Mouse (Mus musculus): ENCODE results near the gene Fgfr2.
"Not testable (repeated sequence)": the region's sequence is repeated elsewhere in the genome, so short reads cannot be mapped to it uniquely, and the experiment has no call there.

Fgfr2 gene

DNA sequence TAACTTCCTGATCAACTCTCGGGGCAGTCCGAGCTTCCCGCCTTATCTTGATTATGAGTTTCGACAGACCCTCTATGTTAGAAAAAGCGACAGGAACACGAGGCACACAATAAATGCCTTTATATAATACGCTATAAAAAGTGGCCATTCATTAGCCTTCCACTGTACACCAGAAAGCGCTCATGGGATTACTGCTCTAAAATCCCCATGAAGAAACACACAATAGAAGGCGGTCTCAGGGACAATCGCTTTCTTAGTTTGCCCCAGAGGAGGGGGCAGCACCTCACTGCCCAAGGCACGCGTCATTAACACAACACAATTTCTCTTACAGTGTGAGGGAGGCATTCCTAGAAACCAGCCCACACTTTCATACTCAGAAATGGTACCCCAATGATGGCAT lies 2954.9 kb downstream of the Fgfr2 start:
- no peak for DNase-seq (ENCODE audit: inconsistent age in 2 of 2, low spot score in 1 of 2)

DNA sequence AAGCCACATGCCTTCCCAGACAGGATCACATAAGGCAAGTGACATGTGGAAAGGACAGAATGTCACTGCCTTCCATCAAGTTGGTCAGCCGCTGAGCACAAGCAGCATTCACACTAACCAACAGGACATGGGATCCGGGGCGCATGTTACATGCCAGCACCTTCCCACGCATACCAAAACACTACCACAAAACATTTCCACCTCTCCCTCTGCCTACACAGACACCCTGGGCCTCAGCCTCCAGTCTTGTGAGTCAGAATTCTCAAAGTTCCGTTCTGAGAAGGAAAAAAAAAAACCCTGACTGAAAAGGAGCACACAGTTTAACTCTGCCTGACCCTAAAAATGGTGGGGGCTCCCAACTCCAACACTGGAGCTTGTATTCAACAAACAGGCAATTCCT lies 2955.9 kb downstream of the Fgfr2 start:
- DNase-seq (ENCODE audit: inconsistent age in 2 of 2, low spot score in 1 of 2), result no peak

DNA sequence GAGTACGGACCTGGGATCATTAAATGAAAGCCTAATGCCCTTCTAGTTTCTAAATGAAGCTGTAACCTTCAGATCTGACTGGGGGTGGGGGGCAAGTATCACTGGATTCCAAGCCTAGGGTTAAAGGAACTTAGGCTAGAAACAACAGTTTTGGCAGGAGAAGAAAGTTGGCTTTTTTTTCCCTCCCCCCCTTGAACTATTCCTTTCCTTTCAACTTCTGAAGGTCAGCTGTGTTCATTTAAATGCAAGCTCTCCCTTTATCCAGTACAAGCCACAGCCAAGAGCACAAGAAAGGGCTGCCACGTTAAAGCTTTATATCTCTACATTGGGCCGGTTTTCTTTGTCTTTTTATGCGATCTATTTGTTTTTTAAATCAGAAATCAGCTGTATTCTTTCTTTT lies 2957.0 kb downstream of the Fgfr2 start:
- peak in 1 of 2 experiments; percentile 78 for DNase-seq (ENCODE audit: inconsistent age in 2 of 2, low spot score in 1 of 2)

DNA sequence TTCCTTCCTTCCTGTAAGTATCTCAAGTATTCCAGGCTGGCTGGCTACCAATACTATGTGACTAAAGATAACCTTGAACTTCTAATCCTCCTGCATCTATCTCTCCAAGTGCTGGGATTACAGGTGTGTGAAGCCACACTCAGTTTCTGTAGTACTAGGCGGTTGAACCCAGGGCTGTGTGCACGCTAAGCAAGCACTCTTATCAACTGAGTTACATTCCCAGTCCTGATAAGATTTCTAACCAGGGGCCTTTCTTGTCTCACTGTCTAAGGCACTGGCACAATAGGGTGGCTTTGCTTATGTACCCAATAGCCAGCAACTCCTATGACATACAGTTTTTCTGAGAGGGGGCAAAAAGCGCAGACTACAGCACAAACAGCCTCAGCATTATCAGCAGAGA lies 2957.7 kb downstream of the Fgfr2 start:
- peak in 1 of 2 experiments; percentile 71 for DNase-seq (ENCODE audit: inconsistent age in 2 of 2, low spot score in 1 of 2)

DNA sequence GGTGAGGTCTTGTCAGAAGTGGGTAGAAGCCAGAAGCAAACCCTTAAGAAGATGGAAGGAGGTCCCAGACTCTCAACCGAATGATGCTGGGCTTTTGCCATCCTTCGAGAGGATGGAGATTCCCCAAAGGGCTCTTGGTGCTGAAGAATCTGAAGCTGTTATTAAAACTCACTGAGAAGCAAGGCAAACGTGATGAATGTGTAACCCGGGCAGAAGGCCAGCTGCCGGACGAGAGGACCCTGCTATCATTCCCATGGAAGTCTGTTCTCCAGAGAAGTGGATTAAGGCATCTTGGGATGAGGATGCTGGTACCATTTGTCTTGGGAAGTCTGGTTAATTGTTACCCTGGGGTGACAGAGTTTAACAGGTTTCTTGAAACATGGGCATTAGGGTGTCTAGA lies 2960.4 kb downstream of the Fgfr2 start:
- no peak for DNase-seq (ENCODE audit: inconsistent age in 2 of 2, low spot score in 1 of 2)

DNA sequence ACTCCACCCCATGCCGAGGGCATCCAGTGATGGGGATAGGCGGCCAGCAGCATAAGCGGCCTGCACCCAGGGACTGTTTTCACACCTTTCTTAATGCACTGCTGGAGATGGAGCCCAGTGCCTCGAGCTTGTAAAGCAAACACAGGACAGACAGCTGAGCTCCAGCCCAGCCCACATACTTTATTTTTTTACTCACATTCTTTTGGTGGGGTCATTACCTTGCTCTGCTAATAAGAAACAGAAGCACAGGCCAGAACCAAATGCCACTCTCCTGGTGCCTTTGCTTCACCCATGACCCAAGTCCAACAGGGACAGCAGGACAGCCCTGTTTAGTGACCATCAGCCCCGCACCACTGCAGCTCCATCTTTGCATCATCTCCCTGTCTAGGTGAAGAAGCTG lies 2961.6 kb downstream of the Fgfr2 start:
- DNase-seq (ENCODE audit: inconsistent age in 2 of 2, low spot score in 1 of 2), result no peak

DNA sequence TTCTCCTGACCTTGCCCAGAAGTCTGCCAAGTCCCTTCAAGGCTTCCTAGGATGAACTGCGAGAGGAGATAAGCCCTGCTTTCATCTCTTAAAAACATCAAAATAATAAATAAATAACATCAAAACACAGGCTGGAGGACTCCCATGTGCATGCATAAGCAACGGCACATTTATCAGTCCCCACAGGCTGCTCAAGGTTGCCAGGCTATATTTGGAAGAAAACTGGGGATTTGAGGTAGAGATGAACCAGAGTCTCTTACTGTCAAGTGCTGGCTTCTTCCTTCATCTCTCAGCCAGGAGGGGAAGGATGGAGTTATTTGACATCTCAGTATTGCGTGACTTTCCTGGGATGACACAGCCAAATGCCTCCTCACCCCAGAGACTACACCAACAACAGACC lies 2964.3 kb downstream of the Fgfr2 start:
- DNase-seq (ENCODE audit: inconsistent age in 2 of 2, low spot score in 1 of 2), result peak in 1 of 2 experiments; percentile 83

DNA sequence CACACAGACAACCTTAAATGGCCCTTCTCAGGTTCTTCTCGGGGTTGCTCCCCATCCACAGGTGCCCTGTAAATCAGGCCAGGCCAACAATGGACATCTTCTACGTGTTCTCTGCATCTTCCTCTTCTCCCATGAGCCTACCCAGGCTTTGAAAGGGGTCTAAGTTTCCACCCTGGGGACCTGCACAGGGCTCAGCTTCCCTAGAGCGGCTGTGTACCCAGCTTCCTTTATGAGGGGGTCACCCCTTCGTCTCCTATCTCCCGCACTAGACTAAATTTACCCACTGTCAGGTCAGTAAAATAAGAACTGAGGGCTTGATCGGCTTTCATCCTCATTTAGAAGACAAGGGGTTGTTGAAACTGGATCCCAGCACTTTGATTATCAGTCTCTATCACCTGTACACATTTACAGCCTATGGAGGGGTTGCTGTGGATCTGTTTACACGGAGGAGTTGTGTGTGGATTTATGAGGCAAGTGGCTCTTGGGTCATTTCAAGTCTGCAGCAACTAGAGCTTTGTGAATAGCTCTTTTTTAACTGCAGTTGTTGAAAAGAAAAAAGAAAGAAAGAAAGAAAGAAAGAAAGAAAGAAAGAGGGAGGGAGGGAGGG lies 2969.7 kb downstream of the Fgfr2 start:
- DNase-seq (ENCODE audit: inconsistent age in 2 of 2, low spot score in 1 of 2), result peak in 1 of 2 experiments; percentile 17

DNA sequence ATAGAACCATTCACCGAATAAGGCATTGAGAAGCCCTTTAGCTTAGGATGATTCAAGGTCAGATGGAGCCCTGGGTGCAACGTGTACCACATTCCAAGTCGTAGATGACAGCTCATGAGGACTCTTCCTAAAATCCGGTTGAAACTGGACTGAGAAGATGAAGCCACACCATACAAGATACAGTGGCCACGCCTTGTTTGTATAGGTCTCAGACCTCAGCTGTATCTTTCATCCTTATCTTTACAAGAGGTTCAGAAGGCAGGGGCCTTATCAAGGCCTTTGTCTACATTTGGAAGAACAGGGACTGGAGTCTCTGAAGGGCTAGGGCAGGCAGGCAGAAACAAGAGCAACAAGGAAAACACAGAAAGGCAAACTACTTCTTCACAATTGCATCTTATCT lies 2974.2 kb downstream of the Fgfr2 start:
- DNase-seq (ENCODE audit: inconsistent age in 2 of 2, low spot score in 1 of 2), result no peak

DNA sequence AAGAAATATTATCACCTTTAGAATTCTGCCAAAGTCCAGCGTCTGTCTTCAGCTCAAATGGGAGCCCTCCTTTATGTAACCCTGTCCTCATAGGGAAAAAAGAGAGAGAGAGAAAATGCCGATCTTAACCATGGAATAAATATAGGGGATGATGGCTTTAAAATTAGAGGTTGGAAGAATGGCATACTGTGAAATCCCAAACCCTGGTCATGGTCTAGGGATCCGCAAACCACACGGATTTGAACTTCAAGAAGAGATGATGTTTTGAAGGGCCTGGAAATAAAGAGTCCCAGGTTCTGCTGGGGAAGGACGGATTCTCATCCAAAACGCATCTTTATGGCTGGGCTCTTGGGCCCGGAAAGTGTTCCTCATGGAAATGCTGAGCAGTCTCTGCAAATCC lies 2975.9 kb downstream of the Fgfr2 start:
- no peak for DNase-seq (ENCODE audit: inconsistent age in 2 of 2, low spot score in 1 of 2)

DNA sequence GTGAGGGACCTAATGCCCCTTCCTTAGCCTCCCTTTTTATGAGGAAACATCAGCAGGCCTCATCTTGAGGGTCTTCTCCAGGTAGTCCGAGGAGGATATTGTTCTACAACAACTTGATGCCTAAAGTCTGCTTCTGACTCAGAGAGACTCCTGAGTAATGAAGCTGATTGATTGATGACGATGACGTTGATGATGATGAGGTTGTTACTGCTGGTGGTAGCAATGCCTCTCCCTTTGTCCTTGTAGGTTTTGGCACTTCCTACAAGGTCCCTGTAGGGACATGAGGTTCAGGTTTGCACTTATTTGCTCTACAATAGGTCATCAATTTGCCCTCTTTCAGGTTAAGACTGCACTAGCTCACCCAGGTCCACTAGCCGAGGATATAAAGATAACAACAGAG lies 2977.9 kb downstream of the Fgfr2 start:
- peak; percentile 46 to 81 for DNase-seq (ENCODE audit: inconsistent age in 2 of 2, low spot score in 1 of 2)

DNA sequence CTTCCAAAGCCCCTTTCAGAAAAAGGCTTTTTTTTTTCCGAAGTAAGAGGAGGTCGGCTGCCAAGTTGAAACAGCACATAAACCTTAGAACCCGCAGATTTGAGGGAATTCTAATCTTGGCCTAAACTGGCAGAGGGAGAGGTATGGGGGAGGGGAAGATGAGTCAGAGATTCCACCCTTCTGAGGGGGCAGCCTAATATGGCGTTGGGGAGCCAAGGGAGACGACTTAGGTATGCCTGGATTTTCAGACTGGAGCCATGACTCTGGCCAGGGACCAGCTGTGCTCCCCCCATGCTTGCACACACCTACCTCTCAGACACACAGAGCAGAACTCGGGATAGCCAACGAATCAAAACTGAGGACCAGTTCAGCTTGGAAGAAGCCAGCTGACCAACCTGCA lies 2979.8 kb downstream of the Fgfr2 start:
- DNase-seq (ENCODE audit: inconsistent age in 2 of 2, low spot score in 1 of 2), result peak in 1 of 2 experiments; percentile 68

DNA sequence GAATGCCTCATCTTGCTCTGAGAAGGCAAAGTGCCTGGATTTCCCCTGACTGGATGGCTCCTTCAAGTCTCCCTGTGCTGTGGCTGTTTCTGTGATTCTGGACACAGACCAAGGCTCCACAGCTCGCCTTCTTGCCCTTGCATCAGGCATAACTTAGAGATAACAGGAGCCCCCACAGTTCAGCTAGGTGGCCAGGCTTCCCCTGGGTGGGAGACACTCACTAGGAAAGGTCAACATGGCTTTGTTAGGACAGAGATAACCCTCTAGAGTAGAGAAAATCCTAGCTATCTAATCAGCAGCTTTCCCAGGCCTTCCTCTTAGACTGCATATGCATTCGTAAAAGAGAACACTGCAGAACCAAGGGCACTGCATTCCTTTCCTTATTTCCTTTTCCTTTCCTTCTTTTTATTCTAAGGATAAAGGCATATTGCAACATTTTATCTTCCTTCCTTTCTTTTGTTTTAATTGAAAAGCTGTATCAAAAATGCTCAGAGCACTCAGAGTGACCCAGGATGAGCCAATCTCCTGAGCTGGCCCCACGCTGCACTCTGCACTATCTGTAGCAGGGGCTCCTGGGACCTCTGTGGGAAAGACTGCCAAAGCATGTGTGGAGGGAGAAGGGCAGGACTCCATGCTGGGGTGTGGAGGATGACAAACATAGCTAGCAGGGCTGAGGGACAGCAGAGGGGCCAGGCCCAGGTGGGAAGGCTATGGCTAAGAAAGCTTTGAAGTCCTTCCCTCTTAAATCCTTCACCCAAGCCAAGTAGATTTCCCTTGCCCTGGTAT lies 2981.9 kb downstream of the Fgfr2 start:
- DNase-seq (ENCODE audit: inconsistent age in 2 of 2, low spot score in 1 of 2), result no peak

DNA sequence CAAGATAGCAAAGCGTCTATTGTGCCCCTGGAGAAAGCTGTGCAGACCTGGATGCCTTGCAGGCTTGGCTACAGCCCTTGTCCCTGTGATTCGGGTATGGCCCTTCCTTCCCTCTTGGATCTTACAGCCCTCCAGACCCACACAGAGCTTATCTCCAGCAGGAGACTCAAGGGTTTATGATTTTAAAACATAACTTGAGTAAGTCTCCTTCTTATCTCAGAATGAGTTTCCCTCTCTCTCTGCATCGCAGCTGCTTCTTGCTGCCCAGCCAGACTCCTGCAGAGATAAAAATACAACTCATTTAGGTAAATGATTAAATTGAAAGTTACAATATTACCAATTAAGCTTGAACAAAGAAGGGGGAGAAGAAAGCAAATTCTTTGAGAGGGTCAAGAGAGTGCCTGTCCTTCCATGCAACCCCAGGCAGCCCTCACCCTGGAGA lies 2988.2 kb downstream of the Fgfr2 start:
- no peak for DNase-seq (ENCODE audit: inconsistent age in 2 of 2, low spot score in 1 of 2)

DNA sequence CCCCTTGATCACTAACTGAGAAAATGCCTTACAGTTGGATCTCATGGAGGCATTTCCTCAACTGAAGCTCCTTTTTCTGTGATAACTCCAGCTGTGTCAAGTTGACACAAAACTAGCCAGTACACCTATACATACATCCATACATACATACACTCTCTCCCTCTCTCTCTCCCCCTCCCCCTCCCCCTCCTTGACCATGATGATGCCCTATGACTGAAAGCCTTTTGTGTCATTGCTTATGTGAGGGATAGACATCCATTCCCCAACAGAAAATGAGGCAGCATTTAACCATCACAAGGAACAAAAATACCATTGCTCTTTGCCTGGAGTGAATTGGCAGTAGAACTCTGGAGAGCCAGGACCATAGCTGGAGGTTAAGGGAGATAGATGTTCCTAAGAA lies 2988.7 kb downstream of the Fgfr2 start:
- not testable (repeated sequence) for DNase-seq (ENCODE audit: inconsistent age in 2 of 2, low spot score in 1 of 2)

DNA sequence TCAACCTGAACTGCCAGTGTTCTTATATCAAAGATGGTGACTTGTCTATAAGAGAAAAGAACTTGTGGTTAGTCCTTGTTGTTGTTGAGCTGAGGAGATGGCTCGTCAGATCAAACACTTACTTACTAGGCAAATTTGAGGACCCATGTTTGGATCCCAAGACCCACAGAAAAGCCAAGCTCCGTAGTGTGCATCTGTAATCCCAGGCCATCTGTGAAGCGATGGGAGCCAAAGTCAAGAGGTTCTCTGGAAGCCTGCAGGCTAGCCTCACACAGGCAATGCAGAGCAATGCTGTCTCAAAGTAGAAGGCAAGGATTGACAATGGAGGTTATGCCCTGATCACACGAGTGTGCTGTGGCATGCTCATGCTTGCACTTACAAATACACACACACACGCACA lies 2992.9 kb downstream of the Fgfr2 start:
- no peak for DNase-seq (ENCODE audit: inconsistent age in 2 of 2, low spot score in 1 of 2)

DNA sequence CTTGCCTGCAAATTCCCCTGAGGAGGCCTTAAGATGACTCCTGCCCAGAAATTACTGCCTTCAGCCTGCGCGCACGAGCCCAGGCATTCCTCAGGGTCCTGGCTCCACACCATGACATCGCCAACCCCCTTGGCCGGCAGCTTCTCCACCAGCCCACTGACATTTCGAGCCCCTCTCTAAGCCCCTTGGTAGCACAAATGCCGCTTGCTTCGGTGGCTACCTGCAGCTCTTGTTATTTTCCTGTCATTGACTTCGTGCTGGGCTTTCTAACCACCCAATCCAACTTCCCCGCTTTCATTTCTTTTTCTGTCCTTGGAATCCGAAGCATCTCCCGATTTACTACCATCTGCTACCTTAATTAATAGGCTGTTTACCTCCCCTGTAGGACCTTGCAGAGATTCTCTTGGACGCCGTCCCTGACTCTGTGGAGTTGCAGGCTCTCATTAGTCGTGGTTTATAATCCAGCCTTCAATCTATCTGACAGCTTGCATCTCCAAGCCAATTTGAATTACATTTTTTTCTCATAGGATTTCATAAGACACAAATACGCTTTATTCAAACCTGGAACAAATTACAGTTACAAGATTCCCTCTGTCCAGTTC lies 2993.7 kb downstream of the Fgfr2 start:
- peak in 1 of 2 experiments; percentile 51 for DNase-seq (ENCODE audit: inconsistent age in 2 of 2, low spot score in 1 of 2)

DNA sequence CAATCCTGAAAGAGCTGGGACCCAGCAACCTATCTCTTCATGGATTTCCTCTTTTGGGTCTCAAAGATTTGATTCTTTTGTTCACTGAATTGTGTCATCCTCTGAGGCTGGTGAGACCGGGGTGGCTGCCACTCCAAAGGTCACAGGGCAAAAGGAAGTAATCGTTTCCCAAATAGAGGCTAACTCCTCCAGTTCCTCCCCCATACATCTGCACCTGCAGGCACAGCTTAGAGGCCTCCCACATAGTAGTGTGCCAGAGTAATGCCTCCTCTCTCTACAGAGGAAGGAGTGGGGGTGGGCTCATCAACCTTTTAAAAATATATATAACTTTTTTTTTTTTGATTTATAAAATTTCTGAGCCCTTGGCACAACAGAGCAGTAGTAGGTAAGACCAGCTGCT lies 3001.6 kb downstream of the Fgfr2 start:
- DNase-seq (ENCODE audit: inconsistent age in 2 of 2, low spot score in 1 of 2), result no peak

DNA sequence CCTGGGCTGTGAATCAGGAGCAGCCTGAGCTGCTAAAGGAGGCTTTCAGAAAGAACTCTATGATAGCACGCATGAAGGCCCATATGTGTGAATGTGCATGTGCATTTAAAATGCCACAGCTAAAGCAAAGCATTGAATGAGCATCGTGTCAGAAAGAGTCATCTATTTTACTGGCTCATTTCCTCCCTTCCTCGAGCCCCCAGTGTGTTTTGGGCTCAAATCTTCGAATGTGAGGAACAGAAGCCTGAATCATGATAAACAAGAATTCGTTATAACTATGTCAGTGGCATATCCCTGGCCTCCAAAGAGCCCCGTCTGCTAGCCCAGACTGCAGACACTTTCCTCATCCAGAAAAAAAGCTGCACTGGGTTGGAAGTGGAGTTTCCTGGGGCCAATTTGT lies 3003.7 kb downstream of the Fgfr2 start:
- DNase-seq (ENCODE audit: inconsistent age in 2 of 2, low spot score in 1 of 2), result no peak

DNA sequence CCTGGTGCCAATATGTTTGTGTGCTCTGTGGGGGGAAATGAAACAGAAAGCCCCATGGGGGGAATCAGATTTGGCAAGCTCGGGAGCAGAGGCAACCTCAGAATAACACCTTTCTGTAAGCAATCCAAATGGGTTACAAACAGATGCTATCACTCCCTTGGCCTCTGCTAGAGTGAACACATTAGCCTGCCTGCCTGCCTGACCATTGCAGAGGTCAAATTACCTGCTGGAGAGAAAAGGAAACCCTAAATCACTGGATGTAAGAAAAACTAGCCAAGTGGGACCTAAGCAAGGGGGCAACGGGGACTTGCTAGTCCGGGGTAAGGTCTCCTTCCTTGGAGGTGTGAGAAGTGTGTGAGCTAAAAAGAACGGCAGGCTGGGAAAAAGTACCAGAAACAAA lies 3004.4 kb downstream of the Fgfr2 start:
- no peak for DNase-seq (ENCODE audit: inconsistent age in 2 of 2, low spot score in 1 of 2)

DNA sequence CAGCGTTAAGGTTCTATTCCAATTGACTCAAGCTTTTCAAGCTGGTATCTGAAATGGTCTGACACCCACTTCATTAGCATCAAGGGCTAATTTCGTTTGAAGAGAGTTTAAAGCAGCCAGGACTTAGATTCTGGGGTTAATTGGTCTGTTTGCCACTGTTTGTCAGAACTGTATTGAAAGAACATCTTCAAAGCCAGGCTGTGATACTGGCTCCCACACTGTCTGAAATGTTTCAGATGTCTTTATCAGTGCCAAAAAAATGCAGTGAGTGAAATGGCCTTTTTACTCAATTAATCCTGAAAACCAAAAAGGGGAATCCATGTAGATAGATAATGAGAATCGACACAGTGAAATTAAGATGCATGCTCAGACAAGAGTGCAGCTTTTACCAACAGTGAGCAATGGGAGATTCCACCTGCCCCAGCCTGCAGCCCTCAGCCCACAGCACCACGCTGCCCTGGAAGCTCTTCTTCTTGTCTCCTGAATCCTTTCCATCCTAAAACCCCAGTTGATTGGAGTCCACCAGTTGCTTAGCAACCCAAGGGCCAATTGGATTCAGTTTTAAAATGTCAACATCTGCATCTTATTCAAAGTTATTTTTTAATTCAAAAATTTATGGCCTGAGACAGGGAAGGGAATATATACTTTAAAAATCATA lies 3005.6 kb downstream of the Fgfr2 start:
- no peak for DNase-seq (ENCODE audit: inconsistent age in 2 of 2, low spot score in 1 of 2)

DNA sequence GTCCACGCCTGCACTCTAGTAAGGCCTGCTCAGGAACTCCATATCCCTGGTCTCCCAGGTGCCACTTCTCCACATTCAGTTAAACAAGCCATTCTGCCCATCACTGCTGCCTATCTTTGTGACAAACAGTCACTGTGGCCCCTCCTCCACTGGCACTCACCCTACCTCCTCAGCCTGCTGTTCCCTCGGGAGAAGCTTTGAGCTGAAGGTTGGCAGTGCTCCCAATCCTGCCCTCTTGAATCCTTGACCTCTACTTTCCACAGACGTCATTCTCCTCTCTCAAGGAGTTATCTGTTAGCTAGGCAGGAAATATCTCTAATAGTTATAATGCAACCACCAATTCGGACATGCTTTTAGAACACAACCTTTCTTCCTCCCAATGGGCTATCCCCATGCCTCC lies 3008.7 kb downstream of the Fgfr2 start:
- peak; percentile 92 to 96 for DNase-seq (ENCODE audit: inconsistent age in 2 of 2, low spot score in 1 of 2)
